Mouse (Mus musculus) embryo, embryonic 11 days (tissue): ENCODE data around the gene Smoc1.

Experiments
- DNase-seq: peaks from one replicate; pipeline ENCODE4 v3.0.0-alpha.2; 2015

Gene Smoc1

DNA sequence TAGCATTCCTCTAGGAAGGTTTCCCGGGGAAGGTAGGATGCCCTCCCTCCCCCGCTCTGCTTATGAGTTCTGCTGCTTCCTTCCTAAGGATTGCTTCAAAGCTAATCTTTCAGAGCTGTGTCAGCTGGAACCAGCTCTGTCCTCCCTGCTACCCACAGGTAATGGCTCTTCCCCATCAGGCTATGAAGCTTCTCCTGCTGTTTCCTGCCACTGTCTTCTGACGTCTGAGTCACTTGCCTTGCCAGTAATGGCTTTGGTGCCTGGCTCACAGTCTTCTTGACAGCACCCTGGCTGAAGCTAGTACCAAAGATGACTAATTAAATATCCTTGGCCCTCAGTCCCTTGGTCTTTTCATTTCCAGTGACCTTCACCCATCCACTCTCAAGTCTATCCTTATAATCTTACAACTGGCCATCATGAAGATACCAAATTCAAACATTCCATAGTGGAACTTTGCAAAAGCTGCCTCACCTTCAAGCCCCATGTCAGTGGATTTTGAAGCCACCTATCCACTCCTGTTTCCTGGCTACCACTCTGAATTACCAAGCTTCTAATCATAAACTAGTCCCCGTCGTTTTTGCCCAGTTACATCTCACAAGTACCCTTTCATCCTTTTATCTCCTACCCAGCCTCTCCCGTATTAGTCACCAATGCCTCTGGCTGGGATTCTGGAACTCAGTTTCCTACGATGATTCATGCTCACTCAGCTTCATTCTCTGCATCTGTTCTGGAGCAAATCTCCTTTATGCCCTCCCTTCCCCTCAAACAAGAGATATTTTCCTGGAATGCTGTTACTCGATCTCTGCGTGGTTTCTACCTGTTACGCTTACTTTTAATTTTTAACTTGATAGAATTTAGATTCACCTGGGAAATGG is 209.1 kb downstream of the Smoc1 start:
- DNase-seq: no peak
